Mouse (Mus musculus): Measurements from ENCODE around the gene Eipr1.
"Not testable (repeated sequence)": the region's sequence is repeated elsewhere in the genome, so short reads cannot be mapped to it uniquely, and the experiment has no call there.

The Eipr1 gene

GRCm38 (mm10) chr12:28896577-28896976 is 145.0 kb downstream of the Eipr1 start:
- DNase-seq: no peak

GRCm38 (mm10) chr12:28898307-28898706 is 146.7 kb downstream of the Eipr1 start:
- no peak for DNase-seq

- no peak for DNase-seq
These were observed 148.1 kb downstream of the Eipr1 start for GRCm38 (mm10) chr12:28899696-28900095.

GRCm38 (mm10) chr12:28900341-28900740 is 148.7 kb downstream of the Eipr1 start:
- DNase-seq: no peak

GRCm38 (mm10) chr12:28902132-28902531 is 150.5 kb downstream of the Eipr1 start:
- no peak for DNase-seq

- DNase-seq: no peak
These were observed 151.5 kb downstream of the Eipr1 start for GRCm38 (mm10) chr12:28903082-28903481.

GRCm38 (mm10) chr12:28905486-28905885 is 153.9 kb downstream of the Eipr1 start:
- no peak for DNase-seq

- no peak for DNase-seq
These were observed 154.4 kb downstream of the Eipr1 start for GRCm38 (mm10) chr12:28906016-28906415.

GRCm38 (mm10) chr12:28906809-28907297 is 155.2 kb downstream of the Eipr1 start:
- peak in 1 of 2 experiments; percentile 11 for DNase-seq

- DNase-seq: no peak
These were observed 156.2 kb downstream of the Eipr1 start for GRCm38 (mm10) chr12:28907814-28908213.

- DNase-seq: peak in 1 of 2 experiments; percentile 1
These were observed 158.2 kb downstream of the Eipr1 start for GRCm38 (mm10) chr12:28909851-28910250.

- peak; percentile 51 to 66 for DNase-seq
These were observed 159.0 kb downstream of the Eipr1 start for GRCm38 (mm10) chr12:28910568-28910967.

GRCm38 (mm10) chr12:28912351-28912936 is 160.8 kb downstream of the Eipr1 start:
- DNase-seq: no peak

GRCm38 (mm10) chr12:28913099-28913498 is 161.5 kb downstream of the Eipr1 start:
- peak in 1 of 2 experiments; percentile 27 for DNase-seq

GRCm38 (mm10) chr12:28914056-28914455 is 162.5 kb downstream of the Eipr1 start:
- DNase-seq: not testable (repeated sequence)

Data from cerebellum, postnatal 14 days (tissue).